Mouse (Mus musculus): Measurements from ENCODE around the gene Asb12. TPM values are rescaled to one million over a fixed set of nuclear protein-coding genes. Genes with fewer than 3 reads are reported as not detected.

Asb12 gene
- polyA plus RNA-seq, 1 experiment: not detected

- WGBS: 10% methylated on average over 3 of the region's 3 CpGs
- DNase-seq: peak in 1 of 2 experiments; percentile 68
- H3K27me3 ChIP-seq (ENCODE audit: control insufficient read depth, insufficient read depth, low read length): no peaks in the 10 kb centered on the region
- peak overlapping the region; percentile 88 for H3K4me3 ChIP-seq (replicated peaks; ENCODE audit: insufficient read depth, low read depth, low read length)
- H3K4me1 ChIP-seq (ENCODE audit: control insufficient read depth, insufficient read depth, low read length): no peaks in the 10 kb centered on the region
- peak overlapping the region; percentile 68; the same call in 1 of the 2 replicates for H3K27ac ChIP-seq (ENCODE audit: insufficient read depth, low read length)
- TF ChIP-seq CTCF (IDR thresholded peaks at IDR 0.05; ENCODE audit: borderline replicate concordance, insufficient read depth, low read depth, low read length) (no peak), POLR2A (IDR thresholded peaks at IDR 0.05; ENCODE audit: borderline replicate concordance, insufficient read depth, low read length) (no peak)
Observed at GRCm38 (mm10) chrX:95445141-95445540, 112.6 kb downstream of the Asb12 start.

DNA sequence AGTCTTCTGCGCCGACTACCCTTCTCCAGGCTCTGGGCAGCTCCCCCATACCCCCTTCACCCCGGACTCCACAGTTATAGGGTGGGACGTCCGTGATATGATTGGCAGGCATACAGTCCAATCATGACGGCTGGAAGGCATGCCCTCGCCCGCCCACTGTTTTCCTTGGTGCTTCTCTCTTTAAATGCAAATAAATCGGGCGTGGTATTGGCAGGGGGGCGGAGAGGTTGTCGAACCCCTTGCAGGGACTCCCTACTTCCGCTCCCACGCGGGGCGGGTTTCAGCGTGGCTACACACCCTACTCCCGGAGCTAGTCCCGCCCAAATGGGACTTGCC lies 113.0 kb downstream of the Asb12 start, which contains the start of gene Amer1:
TSS of gene Amer1 (minus strand) at position 97 of the 336 bp plus-strand sequence.
- peak within 1 kb of the TSS; percentile 68; the same call in 1 of the 2 replicates for H3K27ac ChIP-seq (ENCODE audit: insufficient read depth, low read length)
- H3K4me3 ChIP-seq (replicated peaks; ENCODE audit: insufficient read depth, low read depth, low read length): peak within 1 kb of the TSS; percentile 88
- 11% methylated on average over 19 of the region's 19 CpGs for WGBS
- H3K27me3 ChIP-seq (ENCODE audit: control insufficient read depth, insufficient read depth, low read length): no peaks in the 10 kb centered on the region
- TF ChIP-seq POLR2A (IDR thresholded peaks at IDR 0.05; ENCODE audit: borderline replicate concordance, insufficient read depth, low read length) (peak; percentile 36; the same call in 1 of the 2 replicates), CTCF (IDR thresholded peaks at IDR 0.05; ENCODE audit: borderline replicate concordance, insufficient read depth, low read depth, low read length) (no peak)
- peak; percentile 90 to 91 for DNase-seq
- H3K4me1 ChIP-seq (ENCODE audit: control insufficient read depth, insufficient read depth, low read length): no peaks in the 10 kb centered on the region

GRCm38 (mm10) chrX:95443898-95444775 lies 113.7 kb downstream of the Asb12 start:
- Histone ChIP-seq H3K4me3 (replicated peaks; ENCODE audit: insufficient read depth, low read depth, low read length) (peak overlapping the region; percentile 88), H3K27me3 (ENCODE audit: control insufficient read depth, insufficient read depth, low read length) (no peaks in the 10 kb centered on the region), H3K4me1 (ENCODE audit: control insufficient read depth, insufficient read depth, low read length) (no peaks in the 10 kb centered on the region), H3K27ac (ENCODE audit: insufficient read depth, low read length) (peak overlapping the region; percentile 68; the same call in 1 of the 2 replicates)
- TF ChIP-seq CTCF (IDR thresholded peaks at IDR 0.05; ENCODE audit: borderline replicate concordance, insufficient read depth, low read depth, low read length): no peak
- no peak for TF ChIP-seq POLR2A (IDR thresholded peaks at IDR 0.05; ENCODE audit: borderline replicate concordance, insufficient read depth, low read length)
- 10% methylated on average over 35 of the region's 42 CpGs for WGBS
- DNase-seq: peak; percentile 60 to 62

DNA sequence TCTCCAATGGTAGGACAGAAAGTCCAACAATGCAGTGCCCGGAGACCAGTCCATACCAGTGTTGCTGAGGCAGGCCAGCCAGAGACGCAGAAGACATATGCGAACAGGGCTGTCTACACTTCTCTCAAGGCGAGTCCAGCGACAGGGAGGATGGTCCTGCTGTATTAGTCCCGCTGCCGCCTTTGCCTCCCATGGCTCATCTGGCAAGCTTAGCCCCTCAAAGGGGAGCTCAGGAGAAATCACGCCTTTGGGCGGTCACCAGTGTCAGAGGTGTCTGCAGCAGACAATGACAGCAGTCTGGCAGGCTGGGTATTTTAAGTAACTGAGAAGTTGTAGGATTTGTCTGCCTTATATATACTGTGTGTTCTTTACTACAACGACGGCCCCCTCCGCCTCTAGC lies 114.4 kb downstream of the Asb12 start:
- peak overlapping the region; percentile 88 for H3K4me3 ChIP-seq (replicated peaks; ENCODE audit: insufficient read depth, low read depth, low read length)
- no peak overlapping the region for H3K27ac ChIP-seq (ENCODE audit: insufficient read depth, low read length)
- TF ChIP-seq CTCF (IDR thresholded peaks at IDR 0.05; ENCODE audit: borderline replicate concordance, insufficient read depth, low read depth, low read length) (no peak), POLR2A (IDR thresholded peaks at IDR 0.05; ENCODE audit: borderline replicate concordance, insufficient read depth, low read length) (no peak)
- H3K4me1 ChIP-seq (ENCODE audit: control insufficient read depth, insufficient read depth, low read length): no peaks in the 10 kb centered on the region
- WGBS: 4% methylated on average over 12 of the region's 12 CpGs
- DNase-seq: peak; percentile 12 to 20
- no peaks in the 10 kb centered on the region for H3K27me3 ChIP-seq (ENCODE audit: control insufficient read depth, insufficient read depth, low read length)

- Histone ChIP-seq H3K4me3 (replicated peaks; ENCODE audit: insufficient read depth, low read depth, low read length) (no peak overlapping the region), H3K4me1 (ENCODE audit: control insufficient read depth, insufficient read depth, low read length) (no peaks in the 10 kb centered on the region), H3K27ac (ENCODE audit: insufficient read depth, low read length) (no peak overlapping the region), H3K27me3 (ENCODE audit: control insufficient read depth, insufficient read depth, low read length) (no peaks in the 10 kb centered on the region)
- 74% methylated on average over 1 of the region's 1 CpGs for WGBS
- DNase-seq: no peak
- TF ChIP-seq POLR2A (IDR thresholded peaks at IDR 0.05; ENCODE audit: borderline replicate concordance, insufficient read depth, low read length): no peak
- no peak for TF ChIP-seq CTCF (IDR thresholded peaks at IDR 0.05; ENCODE audit: borderline replicate concordance, insufficient read depth, low read depth, low read length)
Observed at GRCm38 (mm10) chrX:95442261-95442660, 115.5 kb downstream of the Asb12 start.

GRCm38 (mm10) chrX:95441290-95441689 lies 116.5 kb downstream of the Asb12 start:
- H3K4me1 ChIP-seq (ENCODE audit: control insufficient read depth, insufficient read depth, low read length): no peaks in the 10 kb centered on the region
- H3K4me3 ChIP-seq (replicated peaks; ENCODE audit: insufficient read depth, low read depth, low read length): no peak overlapping the region
- no peak for DNase-seq
- TF ChIP-seq CTCF (IDR thresholded peaks at IDR 0.05; ENCODE audit: borderline replicate concordance, insufficient read depth, low read depth, low read length): no peak
- TF ChIP-seq POLR2A (IDR thresholded peaks at IDR 0.05; ENCODE audit: borderline replicate concordance, insufficient read depth, low read length): no peak
- no peaks in the 10 kb centered on the region for H3K27me3 ChIP-seq (ENCODE audit: control insufficient read depth, insufficient read depth, low read length)
- no peak overlapping the region for H3K27ac ChIP-seq (ENCODE audit: insufficient read depth, low read length)

DNA sequence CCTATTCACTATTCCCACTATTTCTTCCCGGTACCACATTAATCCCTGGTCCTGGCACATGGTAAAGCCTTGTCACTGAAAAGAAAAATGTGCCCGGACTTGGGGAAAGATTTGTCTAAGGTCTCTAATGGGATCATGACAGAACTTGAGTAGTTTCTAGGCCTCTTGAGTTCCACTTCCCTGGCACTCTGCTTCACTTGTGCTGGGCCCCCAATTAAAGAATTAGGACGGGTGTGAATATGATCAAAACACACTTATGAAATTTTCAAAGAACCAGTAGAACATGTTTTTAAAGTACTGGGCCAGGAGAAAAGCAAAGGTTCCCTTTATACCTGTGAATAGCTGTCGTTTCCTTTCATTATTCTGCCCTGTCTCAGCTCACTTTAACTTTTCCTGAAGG lies 119.3 kb downstream of the Asb12 start:
- Histone ChIP-seq H3K4me1 (ENCODE audit: control insufficient read depth, insufficient read depth, low read length) (no peaks in the 10 kb centered on the region), H3K27me3 (ENCODE audit: control insufficient read depth, insufficient read depth, low read length) (no peaks in the 10 kb centered on the region), H3K27ac (ENCODE audit: insufficient read depth, low read length) (no peak overlapping the region), H3K4me3 (replicated peaks; ENCODE audit: insufficient read depth, low read depth, low read length) (no peak overlapping the region)
- WGBS: 85% methylated on average over 4 of the region's 4 CpGs
- no peak for TF ChIP-seq POLR2A (IDR thresholded peaks at IDR 0.05; ENCODE audit: borderline replicate concordance, insufficient read depth, low read length)
- no peak for TF ChIP-seq CTCF (IDR thresholded peaks at IDR 0.05; ENCODE audit: borderline replicate concordance, insufficient read depth, low read depth, low read length)
- DNase-seq: no peak

DNA sequence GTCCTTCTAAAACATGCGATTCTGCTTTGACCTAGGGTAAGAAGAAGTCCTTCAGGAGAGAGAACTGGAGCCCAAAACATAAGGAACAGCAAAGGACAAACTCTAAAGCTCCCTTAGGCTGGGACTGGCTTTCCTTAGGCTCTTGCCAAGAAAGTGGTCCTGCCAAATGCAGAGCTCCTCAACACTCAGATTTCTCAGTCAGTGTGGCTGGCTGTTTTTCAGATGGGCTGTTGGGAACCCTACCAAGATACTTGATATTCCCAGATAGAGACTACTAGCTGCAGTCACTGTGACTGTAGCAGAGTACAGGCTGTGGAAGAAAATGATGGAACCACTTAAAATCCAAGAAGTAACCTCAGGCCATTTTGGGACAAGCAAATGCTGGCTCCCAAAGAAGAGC lies 120.6 kb downstream of the Asb12 start:
- Histone ChIP-seq H3K27ac (ENCODE audit: insufficient read depth, low read length) (no peak overlapping the region), H3K4me3 (replicated peaks; ENCODE audit: insufficient read depth, low read depth, low read length) (no peak overlapping the region), H3K27me3 (ENCODE audit: control insufficient read depth, insufficient read depth, low read length) (no peaks in the 10 kb centered on the region), H3K4me1 (ENCODE audit: control insufficient read depth, insufficient read depth, low read length) (no peaks in the 10 kb centered on the region)
- TF ChIP-seq POLR2A (IDR thresholded peaks at IDR 0.05; ENCODE audit: borderline replicate concordance, insufficient read depth, low read length): no peak
- TF ChIP-seq CTCF (IDR thresholded peaks at IDR 0.05; ENCODE audit: borderline replicate concordance, insufficient read depth, low read depth, low read length): no peak
- WGBS: 92% methylated on average over 1 of the region's 1 CpGs
- peak in 1 of 2 experiments; percentile 6 for DNase-seq

Other genes with a start within 250 kb of the Asb12 start
- gene Amer1, start 113.1 kb downstream of the Asb12 start, polyA plus RNA-seq (2012; rRNA removed): 6.2 and 6.6 TPM in 2 replicates
- gene Pfn5, start 117 bp upstream of the Asb12 start, polyA plus RNA-seq (2012; rRNA removed): not detected in 2 replicates
- 24.2 and 24.4 TPM in 2 replicates for gene Zc4h2, start 100.5 kb upstream of the Asb12 start, polyA plus RNA-seq (2012; rRNA removed)
- gene Zc3h12b, start 153.7 kb upstream of the Asb12 start, polyA plus RNA-seq (2012; rRNA removed): 7.6 and 7.7 TPM in 2 replicates